Mouse (Mus musculus) effector memory CD4-positive, alpha-beta T cell, adult 5 months (primary cell): Measurements from ENCODE around the gene Hdac6. TPM values are rescaled to one million over a fixed set of nuclear protein-coding genes. Genes with fewer than 3 reads are reported as not detected.

Source experiments
- polyA plus RNA-seq: library from polyadenylated mRNA; unstranded; fragments of 100-300 nt; shearing (Covaris generic); gene quantifications from one replicate; pipeline ENCODE4 v1.2.1, GENCODE M21; 2017

The Hdac6 gene
- 12.9 TPM for polyA plus RNA-seq

GRCm38 (mm10) chrX:7947108-7947899 is at the start of gene Hdac6:
TSS of gene Hdac6 (minus strand) at chrX:7947889.

GRCm38 (mm10) chrX:7977892-7978291 is 30.2 kb upstream of the Hdac6 start, which contains the start of gene Gata1:
TSS of gene Gata1 (minus strand) at chrX:7978071.

GRCm38 (mm10) chrX:7928270-7928790 is 19.4 kb downstream of the Hdac6 start, which contains the start of gene Eras:
TSS of gene Eras (minus strand) at chrX:7928607.

GRCm38 (mm10) chrX:7919601-7920383 is 27.9 kb downstream of the Hdac6 start, which contains the start of gene Pcsk1n:
TSS of gene Pcsk1n (plus strand) at chrX:7919822.

GRCm38 (mm10) chrX:7909242-7909641 is 38.4 kb downstream of the Hdac6 start, which contains the start of gene Gm10490:
TSS of gene Gm10490 (plus strand) at chrX:7909542.

GRCm38 (mm10) chrX:7907735-7908134 is 40.0 kb downstream of the Hdac6 start, which contains the start of gene Gm10491:
TSS of gene Gm10491 (minus strand) at chrX:7907835.

GRCm38 (mm10) chrX:7898880-7899874 is 48.5 kb downstream of the Hdac6 start, which contains the start of the genes Pqbp1 and Timm17b:
TSS of gene Pqbp1 (minus strand) at chrX:7899269.
TSS of gene Timm17b (plus strand) at chrX:7899357.

GRCm38 (mm10) chrX:7883841-7884567 is 63.7 kb downstream of the Hdac6 start, which contains the start of gene Slc35a2:
TSS of gene Slc35a2 (plus strand) at chrX:7884028.

Other genes starting within 250 kb of the Hdac6 start
- gene Wdr45, start 233.6 kb downstream of the Hdac6 start, polyA plus RNA-seq = 98.4 TPM
- not detected for gene Gm45208, start 225.6 kb downstream of the Hdac6 start, polyA plus RNA-seq
- gene Praf2, start 219.4 kb downstream of the Hdac6 start, polyA plus RNA-seq = 19.8 TPM
- 0.12 TPM for gene Ccdc120, start 197.0 kb downstream of the Hdac6 start, polyA plus RNA-seq
- 64.9 TPM for gene Tfe3, start 185.3 kb downstream of the Hdac6 start, polyA plus RNA-seq
- gene Gripap1, start 158.1 kb downstream of the Hdac6 start, polyA plus RNA-seq = 104 TPM
- 0.19 TPM for gene Kcnd1, start 125.6 kb downstream of the Hdac6 start, polyA plus RNA-seq
- gene Otud5, start 106.5 kb downstream of the Hdac6 start, polyA plus RNA-seq = 191 TPM
- gene Pim2, start 69.6 kb downstream of the Hdac6 start, polyA plus RNA-seq = 233 TPM
- 38.7 TPM for gene Slc35a2, start 63.9 kb downstream of the Hdac6 start, polyA plus RNA-seq
- gene Pqbp1, start 48.6 kb downstream of the Hdac6 start, polyA plus RNA-seq = 170 TPM
- 101 TPM for gene Timm17b, start 48.5 kb downstream of the Hdac6 start, polyA plus RNA-seq
- gene Gm10491, start 40.1 kb downstream of the Hdac6 start, polyA plus RNA-seq = not detected
- gene Gm10490, start 38.3 kb downstream of the Hdac6 start, polyA plus RNA-seq = not detected
- gene Pcsk1n, start 28.1 kb downstream of the Hdac6 start, polyA plus RNA-seq = not detected
- gene Eras, start 19.3 kb downstream of the Hdac6 start, polyA plus RNA-seq = not detected
- not detected for gene Gata1, start 30.2 kb upstream of the Hdac6 start, polyA plus RNA-seq
- gene Glod5, start 70.6 kb upstream of the Hdac6 start, polyA plus RNA-seq = not detected
- 22.0 TPM for gene Suv39h1, start 126.9 kb upstream of the Hdac6 start, polyA plus RNA-seq
- 51.5 TPM for gene Was, start 142.6 kb upstream of the Hdac6 start, polyA plus RNA-seq
- gene Wdr13, start 185.0 kb upstream of the Hdac6 start, polyA plus RNA-seq = 19.5 TPM
- gene Rbm3, start 198.0 kb upstream of the Hdac6 start, polyA plus RNA-seq = 967 TPM
- 31.8 TPM for gene Tbc1d25, start 228.3 kb upstream of the Hdac6 start, polyA plus RNA-seq
- gene Ebp, start 245.6 kb upstream of the Hdac6 start, polyA plus RNA-seq = 55.6 TPM